Mouse (Mus musculus): ENCODE results near the gene Ppil1.

- no peak for TF ChIP-seq CTCF (IDR thresholded peaks at IDR 0.05; ENCODE audit: low read depth, low read length)
- TF ChIP-seq EP300 (IDR thresholded peaks at IDR 0.05; ENCODE audit: insufficient read depth, low read depth, low read length): no peak
Observed at GRCm38 (mm10) chr17:29269349-29269706, 5.3 kb upstream of the Ppil1 start.
